Mouse (Mus musculus): ENCODE results near the gene Stard3.

GRCm38 (mm10) chr11:98414162-98414561, 56.0 kb downstream of the Stard3 start:
- TF ChIP-seq TCF12 (IDR thresholded peaks at IDR 0.05; ENCODE audit: insufficient read depth, poor library complexity, severe bottlenecking), result no peak
- TF ChIP-seq POLR2A (IDR thresholded peaks at IDR 0.05; ENCODE audit: insufficient read length, low read depth), result no peak
- no peak for TF ChIP-seq TCF3 (IDR thresholded peaks at IDR 0.05; ENCODE audit: insufficient read length, low read depth)
- no peak for TF ChIP-seq POLR2AphosphoS2 (IDR thresholded peaks at IDR 0.05; ENCODE audit: insufficient read length, low read depth)
